Comparison of ENCODE assay signal across 8 mouse cellular contexts in genomic region chr11:60537468-60538347, GRCm38 (mm10). TPM values are rescaled to one million over a fixed set of nuclear protein-coding genes. Genes with fewer than 3 reads are reported as not detected.
DNase-seq lines count a peak whose midpoint lies in the region; ATAC-seq lines count a peak whose summit lies in the region.

No protein-coding gene starts in this region.

- H3K9ac ChIP-seq in hindbrain, embryonic 15.5 days: peak overlapping the region; percentile 88

- ATAC-seq in hindbrain, embryonic 15.5 days (ENCODE audit: low FRiP score, low read depth): peak; percentile 89

- WGBS in hindbrain, embryonic 15.5 days: under 1% methylated on average over 90 of the region's 91 CpGs

- H3K27me3 ChIP-seq in hindbrain, embryonic 15.5 days: no peaks in the 10 kb centered on the region

- peaks cover 3% of the 10 kb centered on the region; the same call in 1 of the 2 replicates for H3K36me3 ChIP-seq in hindbrain, embryonic 15.5 days

- peak overlapping the region; percentile 79 for H3K4me3 ChIP-seq in hindbrain, embryonic 15.5 days

- peak overlapping the region; percentile 97 for H3K27ac ChIP-seq in hindbrain, embryonic 15.5 days (replicated peaks)

- peaks cover 53% of the 10 kb centered on the region for H3K4me1 ChIP-seq in hindbrain, embryonic 15.5 days (replicated peaks)

- peak overlapping the region; percentile 98 for H3K4me2 ChIP-seq in hindbrain, embryonic 15.5 days

- H3K9me3 ChIP-seq in hindbrain, embryonic 15.5 days: no peaks in the 10 kb centered on the region

- DNase-seq in T-cell, adult 2 months (ENCODE audit: low spot score): peak; percentile 94
- peak; percentile 96 for DNase-seq in cerebellum, postnatal 36 days
- peak; percentile 97 to 98 for DNase-seq in frontal cortex, postnatal 36 days (ENCODE audit: low spot score in 2 of 2)
- DNase-seq in left cerebral cortex, adult 11 months (ENCODE audit: low spot score): peak; percentile 96
- peak; percentile 97 to 99 for DNase-seq in lung, postnatal 4 days
- peak; percentile 96 for DNase-seq in retina, postnatal 7 days (ENCODE audit: low read depth, low spot score)
- peak; percentile 94 for DNase-seq in urinary bladder, adult 2 months (ENCODE audit: low spot score)

RNA-seq across cellular contexts. Expression of gene Alkbh5, which starts 1.5 kb away (rescaled TPM):
- 22.1 and 23.4 TPM in 2 replicates for polyA plus RNA-seq in hindbrain, embryonic 15.5 days (2015; fragmentation: Nextera tagmentation; extraction: Ambion mirVana)
- polyA plus RNA-seq in urinary bladder, adult 2 months (2012; rRNA removed): 17.0 and 25.0 TPM in 2 replicates

Comparison
In these comparisons a context has a peak if more than half of its experiments do, and no peak if none do; other contexts are left out.
1. Peak in every context shown above with its lines: DNase-seq, ATAC-seq, H3K4me3 ChIP-seq and H3K27ac ChIP-seq.